Mouse (Mus musculus) retina, embryonic 14.5 days (tissue): ENCODE results near the gene Ralgps1.
A peak's percentile ranks its signal among the peaks of the same experiment; 100 is the strongest.

Experiments
- DNase-seq: peaks from one replicate; pipeline ENCODE4 v3.0.0-alpha.2; 2015; ENCODE audit warnings: low spot score

The Ralgps1 gene

GRCm38 (mm10) chr2:33361139-33361716, 10.1 kb downstream of the Ralgps1 start:
- DNase-seq, result no peak

DNA sequence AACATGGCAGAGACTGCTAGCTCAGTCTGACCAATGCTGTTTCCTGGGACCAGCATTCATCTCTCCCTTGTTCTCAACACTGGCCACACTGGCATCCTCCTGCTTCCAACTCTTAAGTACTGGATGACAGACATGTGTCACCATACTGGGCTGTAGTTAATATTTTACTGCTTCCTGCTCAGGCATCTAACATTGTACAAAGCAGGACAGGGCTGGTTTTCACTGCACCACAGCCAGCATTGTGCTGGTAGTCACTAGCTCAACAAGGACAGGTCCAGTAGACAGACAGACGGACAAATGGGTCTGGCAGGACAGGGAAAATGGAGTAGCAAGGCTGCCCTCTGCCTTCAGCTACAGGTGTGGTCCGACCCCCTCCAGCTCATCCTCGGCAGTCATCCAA, 10.7 kb downstream of the Ralgps1 start:
- DNase-seq, result no peak

DNA sequence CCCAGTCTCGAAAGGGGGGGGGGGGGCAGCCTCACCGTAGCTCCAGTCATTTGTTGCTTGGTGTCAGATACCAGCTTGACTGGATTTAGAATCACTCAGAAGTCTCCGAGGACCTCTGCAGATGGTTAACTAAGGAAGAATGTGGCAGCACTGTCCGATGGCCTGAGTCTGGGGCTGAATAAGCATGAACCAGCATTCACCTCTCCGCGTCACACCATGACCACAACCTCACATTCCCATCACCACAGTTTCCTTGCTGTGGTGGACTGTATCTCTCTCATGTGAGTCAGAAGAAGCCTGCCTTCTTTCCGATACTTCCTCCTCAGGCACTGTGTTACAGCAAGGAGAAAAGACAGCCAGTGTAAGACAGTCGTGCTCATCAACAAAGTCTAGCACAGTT, 12.1 kb downstream of the Ralgps1 start:
- DNase-seq, result no peak

DNA sequence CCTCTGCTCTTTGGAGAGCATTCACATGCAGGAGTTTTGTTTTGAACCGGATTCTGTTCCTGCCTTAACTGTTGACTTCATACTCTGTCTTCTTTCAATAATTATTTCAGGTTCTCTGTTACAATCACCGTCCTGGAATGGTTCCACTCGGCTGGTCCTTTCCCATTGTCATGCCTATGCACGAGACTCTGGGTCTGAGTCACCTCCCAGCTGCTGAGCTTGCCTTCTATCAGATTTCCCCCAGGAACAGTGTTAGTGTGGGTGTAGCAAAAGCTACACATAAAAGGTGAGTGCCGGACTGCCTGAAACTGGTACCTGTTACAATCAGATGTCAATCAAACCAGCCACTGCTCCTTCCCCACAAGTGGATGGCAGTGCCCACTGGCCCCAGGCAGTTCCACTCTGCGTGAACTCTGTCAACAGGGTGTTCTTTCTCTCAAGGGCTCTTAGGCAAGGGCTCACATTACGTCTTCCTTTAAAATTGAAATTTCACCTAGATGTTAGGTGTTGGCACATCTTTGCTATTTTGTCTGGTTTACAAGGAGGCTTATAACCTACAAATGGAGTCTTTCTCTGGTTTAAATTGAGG, 13.9 kb downstream of the Ralgps1 start:
- DNase-seq, result no peak

GRCm38 (mm10) chr2:33355558-33355957, 15.7 kb downstream of the Ralgps1 start:
- DNase-seq, result no peak

GRCm38 (mm10) chr2:33353432-33353831, 17.9 kb downstream of the Ralgps1 start:
- no peak for DNase-seq

- DNase-seq, result no peak
Measured at GRCm38 (mm10) chr2:33351449-33351848, 19.8 kb downstream of the Ralgps1 start.

- DNase-seq, result no peak
Measured at GRCm38 (mm10) chr2:33350921-33351320, 20.4 kb downstream of the Ralgps1 start.

DNA sequence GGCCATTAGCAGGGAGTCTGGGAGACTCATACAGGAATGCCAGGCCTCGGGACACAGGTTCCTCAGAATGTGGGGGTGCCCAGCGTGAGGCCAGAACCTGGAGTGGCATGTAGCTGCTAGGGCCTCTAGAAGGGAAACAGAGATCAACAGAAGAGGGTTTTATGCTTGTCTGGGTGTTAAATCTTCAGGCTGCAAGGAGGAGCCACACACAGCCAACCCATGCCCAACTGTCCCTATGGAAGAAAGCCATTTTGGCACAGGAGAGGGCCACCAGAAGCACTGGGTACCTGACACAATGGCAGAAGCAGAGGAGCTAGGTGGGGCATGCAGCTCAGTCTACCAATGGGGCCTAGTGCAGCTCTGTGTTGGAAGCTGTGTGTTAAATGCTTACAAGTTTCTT, 21.7 kb downstream of the Ralgps1 start:
- no peak for DNase-seq

DNA sequence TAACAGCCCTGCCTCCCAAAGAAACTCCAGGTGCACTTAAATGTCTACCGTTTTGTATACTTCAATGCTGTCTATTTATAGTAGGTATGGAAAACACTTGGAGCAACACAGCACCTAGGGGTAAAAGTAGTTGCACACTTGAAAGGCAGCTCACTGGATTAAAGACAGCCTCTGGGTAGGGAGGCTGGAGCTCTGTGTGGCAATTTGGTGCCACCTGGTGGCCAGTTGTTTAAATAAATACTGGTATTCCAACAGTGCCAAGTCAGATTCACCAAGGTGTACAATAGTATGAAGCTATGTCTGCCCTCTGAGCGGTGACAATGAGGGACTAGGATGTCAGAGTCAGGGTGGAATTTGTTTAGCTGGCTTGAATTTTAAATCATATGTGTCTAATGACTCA, 22.2 kb downstream of the Ralgps1 start:
- DNase-seq, result peak; percentile 95

- no peak for DNase-seq
Measured at GRCm38 (mm10) chr2:33348260-33348659, 23.0 kb downstream of the Ralgps1 start.

GRCm38 (mm10) chr2:33347607-33348006, 23.7 kb downstream of the Ralgps1 start:
- DNase-seq, result peak; percentile 54

DNA sequence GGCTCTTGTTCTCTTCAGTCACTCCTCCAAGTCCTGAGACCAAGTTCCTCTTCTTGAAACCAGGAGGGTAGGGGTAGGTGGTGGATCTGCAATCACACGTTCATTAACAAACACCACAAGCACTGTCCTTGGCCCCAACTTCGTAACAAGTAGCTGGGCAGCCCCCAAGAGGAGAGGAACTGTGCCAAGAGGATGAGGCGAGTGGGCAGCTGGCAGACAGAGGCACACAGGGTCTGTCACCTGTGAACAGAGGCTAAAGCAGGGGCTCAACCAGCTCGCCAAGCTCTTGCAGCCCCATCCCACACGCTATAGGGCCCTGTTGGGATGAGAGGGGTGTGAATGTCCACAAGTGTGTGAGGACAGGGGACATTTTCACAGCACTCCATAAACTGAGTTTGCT, 24.5 kb downstream of the Ralgps1 start:
- DNase-seq, result no peak

- no peak for DNase-seq
Measured at GRCm38 (mm10) chr2:33345956-33346355, 25.3 kb downstream of the Ralgps1 start.

DNA sequence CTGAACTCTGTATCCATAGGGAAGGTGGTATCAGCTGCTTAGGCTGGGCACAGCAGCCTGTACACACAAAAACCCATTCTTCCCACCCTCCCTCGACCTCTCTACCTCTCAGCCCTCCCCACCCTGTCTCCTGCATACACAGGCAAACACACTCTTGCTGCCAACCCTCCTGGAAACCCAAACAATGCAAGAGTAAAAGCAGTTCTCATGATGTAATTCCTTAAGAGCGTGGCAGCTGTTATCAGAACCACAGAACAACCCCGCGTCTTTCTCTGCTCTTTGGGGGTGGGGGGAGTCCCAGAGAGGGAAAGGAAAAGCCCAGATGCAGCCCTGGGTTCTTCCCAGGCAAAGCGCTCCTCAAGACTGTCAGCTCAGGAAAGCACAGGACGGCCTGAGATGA, 25.8 kb downstream of the Ralgps1 start:
- DNase-seq, result no peak

- DNase-seq, result no peak
Measured at GRCm38 (mm10) chr2:33343413-33343812, 27.9 kb downstream of the Ralgps1 start.

GRCm38 (mm10) chr2:33342148-33342547, 29.1 kb downstream of the Ralgps1 start:
- no peak for DNase-seq

DNA sequence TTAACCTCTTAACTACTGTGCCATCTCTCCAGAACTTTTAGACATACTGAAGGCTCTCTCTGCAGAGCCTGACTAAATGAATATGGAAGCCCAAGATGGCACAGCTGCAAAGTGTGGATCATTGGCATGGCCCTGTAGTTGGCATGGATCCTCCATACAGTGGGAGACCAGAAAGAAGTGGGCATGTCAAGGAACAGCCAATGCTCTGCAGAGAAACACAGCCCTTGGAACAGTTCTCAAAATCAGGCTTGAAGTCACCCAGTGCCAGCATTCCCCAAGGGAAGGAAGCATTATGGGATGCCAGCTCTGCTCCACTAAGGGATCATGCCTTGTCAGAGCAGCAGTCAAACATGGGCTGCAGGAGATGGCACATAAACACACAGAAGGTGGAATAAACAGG, 35.5 kb downstream of the Ralgps1 start:
- no peak for DNase-seq

- DNase-seq, result no peak
Measured at GRCm38 (mm10) chr2:33329622-33330021, 41.7 kb downstream of the Ralgps1 start.

DNA sequence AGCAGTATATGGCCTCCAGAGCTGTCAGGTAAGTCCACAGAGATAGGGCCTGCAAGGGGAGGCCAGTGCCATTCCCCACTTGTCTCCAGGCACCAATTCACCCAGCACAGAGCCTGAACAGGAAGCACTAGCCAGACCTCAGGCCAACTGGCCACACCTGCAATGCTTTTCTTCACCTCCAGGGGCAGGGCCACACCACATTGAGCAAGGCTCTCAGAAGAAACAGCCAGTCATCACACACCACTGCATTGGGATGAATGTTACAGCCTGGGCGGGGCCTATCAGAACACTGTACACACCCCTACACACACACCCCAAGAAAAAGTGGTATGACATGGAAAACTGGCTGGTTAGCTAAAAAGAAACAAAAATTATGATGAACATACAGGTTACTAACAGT, 42.3 kb downstream of the Ralgps1 start:
- peak; percentile 60 for DNase-seq

- DNase-seq, result no peak
Measured at GRCm38 (mm10) chr2:33325359-33325758, 45.9 kb downstream of the Ralgps1 start.

DNA sequence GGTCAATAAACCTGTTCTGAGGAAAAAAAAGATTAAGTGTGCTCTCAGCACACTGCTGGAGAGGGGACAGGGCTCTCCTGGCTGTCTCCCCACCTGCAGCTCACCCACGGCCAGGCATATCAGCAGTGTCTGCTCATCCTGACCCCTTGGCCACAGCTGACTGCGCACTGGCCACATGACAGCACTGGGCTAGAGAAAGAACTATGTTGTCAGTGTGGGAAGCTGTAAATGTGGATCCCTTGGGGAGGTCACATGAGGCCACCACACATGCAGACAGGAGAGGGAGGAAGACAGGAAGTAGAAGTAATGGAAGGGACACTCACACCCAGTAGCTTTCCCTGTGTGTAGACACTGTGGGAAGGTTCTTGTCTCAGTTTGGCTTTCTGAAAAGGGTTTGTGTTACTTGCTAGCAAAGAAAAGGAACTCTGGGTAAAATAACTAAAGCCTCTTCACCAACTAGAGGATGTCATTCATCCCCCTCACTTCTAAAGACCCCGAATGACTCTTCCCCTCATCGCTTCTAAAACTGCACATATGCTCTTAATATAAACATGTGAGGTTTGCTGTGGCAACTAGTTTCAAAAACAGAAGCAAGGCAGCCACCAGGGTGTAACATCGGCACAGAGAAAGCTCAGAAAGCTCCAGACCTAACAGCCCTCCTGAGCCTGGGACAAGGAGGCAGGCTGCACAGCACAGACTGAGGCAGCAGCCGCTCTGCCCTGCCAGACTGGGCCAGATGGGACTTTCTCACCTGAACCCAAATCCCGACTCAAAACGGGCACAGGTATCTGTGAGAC, 47.3 kb downstream of the Ralgps1 start:
- DNase-seq, result peak; percentile 29

- DNase-seq, result peak; percentile 36
Measured at GRCm38 (mm10) chr2:33323043-33323625, 48.2 kb downstream of the Ralgps1 start.
